Mouse (Mus musculus): Measurements from ENCODE around the gene Usp13.

Usp13 gene

DNA sequence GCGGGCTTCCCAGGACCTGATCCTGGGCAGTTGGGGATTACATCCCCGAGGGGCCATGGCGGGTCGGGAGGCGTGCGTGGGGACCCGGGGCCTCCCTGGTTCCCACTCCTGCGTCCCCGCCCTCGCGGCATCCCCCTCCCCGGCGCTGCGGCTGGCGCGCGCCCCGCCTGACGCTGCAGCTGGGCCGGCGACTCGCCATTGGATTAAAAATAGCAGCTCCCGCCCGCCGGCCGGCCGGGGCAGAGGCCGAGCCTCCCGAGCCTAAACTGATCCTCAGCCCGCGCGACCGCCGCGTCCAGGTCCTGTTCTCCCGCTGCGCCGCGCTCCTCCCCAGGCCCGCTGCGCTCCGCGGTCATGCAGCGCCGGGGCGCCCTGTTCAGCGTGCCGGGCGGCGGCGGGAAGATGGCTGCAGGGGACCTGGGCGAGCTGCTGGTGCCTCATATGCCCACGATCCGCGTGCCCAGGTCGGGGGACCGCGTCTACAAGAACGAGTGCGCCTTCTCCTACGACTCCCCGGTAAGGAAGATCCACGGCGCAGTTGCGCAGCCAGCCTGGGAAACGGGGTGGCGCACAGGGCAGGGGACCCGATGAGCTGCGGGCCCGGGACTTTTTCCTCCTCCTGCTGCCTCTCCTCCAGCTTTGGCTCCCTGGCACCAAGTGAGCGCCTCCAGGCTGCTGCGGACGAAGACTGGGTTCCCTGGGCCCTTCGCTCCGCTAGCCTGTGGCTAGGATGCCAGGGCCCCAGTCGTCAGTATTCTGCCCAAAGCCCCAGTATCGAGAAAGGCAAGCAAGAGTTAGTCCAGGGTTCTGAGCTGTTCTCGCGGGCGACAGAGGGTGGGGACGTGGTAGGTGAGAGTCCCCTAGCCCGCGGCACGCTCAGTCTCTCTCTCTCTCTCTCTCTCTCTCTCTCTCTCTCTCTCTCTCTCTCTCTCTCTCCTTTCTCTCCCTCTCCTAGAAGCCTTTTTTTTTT lies at the start of gene Usp13:
Gene Usp13 (plus strand): TSS at position 190 of the 970 bp plus-strand sequence.
- in situ Hi-C loops (cut with MboI, MseI), result no loop called here

DNA sequence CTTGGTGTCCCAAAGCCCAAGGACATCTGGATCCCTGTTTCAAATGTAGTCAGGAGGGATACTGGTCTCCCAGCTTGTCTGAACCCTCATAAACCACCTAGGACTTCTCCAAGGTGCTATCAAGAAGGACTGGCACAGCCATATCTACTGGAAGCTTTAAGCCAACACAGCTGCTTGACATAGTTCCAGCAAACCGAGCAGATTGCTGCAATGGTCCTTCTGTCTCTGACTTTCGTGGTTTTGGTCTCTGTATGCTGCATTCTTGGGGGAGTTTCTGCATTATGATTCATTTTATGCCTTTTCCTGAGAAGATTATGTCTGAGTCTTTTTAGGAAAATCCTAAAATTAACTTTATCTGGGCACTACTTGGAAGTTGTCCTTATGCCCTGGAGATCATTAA lies 46.6 kb upstream of the Usp13 start:
- in situ Hi-C loops (cut with MboI, MseI), result no loop called here

DNA sequence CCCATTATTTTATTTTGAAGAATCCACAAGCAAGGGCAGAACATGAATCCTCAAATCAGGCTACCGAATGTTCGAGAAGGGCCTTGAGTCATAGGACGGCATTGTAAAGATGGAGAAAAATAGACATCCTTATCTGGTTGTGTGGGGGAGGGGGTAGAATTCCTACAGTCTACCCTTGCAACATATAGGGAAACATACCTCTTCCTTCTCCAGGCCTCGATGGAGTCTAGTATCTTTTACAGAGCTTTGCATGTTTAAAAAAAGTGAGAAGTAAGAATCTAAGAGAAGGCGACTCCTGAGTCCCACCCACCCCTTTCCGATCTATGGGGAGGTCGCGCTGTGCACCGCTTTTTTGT lies 367 bp upstream of the Usp13 start:
- in situ Hi-C loops (cut with MboI, MseI), result no loop called here

DNA sequence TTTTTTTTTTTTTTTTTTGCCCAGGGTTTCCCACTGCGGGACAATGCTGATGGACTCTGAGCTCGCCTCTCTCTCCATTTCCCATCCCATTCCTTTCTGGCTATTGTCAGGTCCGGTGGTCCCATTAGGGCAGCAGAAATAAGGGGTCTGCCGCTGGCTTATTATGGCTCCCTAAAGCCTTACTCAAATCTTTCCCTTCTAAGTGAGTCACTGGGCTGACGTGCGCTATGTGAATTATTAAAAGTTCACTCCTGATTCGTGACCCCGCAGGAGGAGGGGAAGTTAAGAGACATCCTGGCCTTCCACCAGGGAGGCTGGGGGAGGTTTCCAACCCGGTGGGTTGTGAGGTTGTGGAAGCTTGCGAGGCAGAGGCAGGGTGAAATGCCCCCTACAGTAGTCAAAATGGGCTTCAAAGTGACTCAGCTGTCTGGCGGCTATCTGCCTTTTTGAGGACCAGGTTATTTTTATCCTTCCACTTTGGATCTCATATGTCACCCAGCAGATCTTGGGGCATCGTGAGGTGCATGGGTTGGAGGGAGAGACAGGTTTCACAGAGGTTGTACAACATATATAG lies 1.1 kb downstream of the Usp13 start:
- in situ Hi-C loops (cut with MboI, MseI), result no loop called here

DNA sequence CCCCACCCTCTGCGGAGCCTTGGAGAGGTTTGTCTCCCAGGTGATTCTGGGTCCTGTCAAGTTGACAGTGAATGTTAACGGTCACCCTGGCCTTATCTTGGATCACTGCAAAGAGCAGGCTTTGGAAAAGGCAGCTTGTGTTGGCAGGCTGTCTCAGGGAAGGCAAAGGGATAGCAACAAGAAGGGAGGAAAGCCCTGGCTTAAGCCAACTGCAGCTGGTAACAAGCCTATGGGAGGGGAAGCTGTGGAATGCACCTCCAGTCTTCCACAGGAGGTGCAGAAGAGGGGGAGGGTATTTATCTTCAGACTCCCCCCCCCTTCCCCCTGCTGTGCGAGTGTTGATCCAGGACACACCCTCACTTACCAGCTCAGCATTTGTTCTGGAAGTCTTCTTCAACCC lies 5.3 kb downstream of the Usp13 start:
- in situ Hi-C loops (cut with MboI, MseI), result no loop called here

DNA sequence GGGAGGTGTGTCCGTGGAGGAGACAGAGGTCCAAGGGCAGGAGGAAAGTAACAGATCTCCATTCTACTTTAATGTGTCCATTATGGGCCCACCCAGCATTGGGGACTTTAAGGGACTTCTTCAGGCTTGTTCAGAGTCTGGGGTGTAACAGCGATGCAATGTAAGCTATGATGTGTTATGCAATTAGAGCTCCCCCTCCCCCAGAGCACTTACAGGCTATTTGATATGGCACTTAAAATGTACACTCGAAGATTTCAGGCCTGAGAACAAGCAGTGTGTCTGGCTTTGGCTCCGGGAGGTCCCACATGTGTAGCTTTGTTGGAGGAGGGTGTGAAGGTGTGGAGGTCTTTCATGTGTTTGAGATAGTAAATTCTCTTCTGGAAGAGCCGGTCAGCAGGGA lies 7.6 kb downstream of the Usp13 start:
- in situ Hi-C loops (cut with MboI, MseI), result no loop called here

DNA sequence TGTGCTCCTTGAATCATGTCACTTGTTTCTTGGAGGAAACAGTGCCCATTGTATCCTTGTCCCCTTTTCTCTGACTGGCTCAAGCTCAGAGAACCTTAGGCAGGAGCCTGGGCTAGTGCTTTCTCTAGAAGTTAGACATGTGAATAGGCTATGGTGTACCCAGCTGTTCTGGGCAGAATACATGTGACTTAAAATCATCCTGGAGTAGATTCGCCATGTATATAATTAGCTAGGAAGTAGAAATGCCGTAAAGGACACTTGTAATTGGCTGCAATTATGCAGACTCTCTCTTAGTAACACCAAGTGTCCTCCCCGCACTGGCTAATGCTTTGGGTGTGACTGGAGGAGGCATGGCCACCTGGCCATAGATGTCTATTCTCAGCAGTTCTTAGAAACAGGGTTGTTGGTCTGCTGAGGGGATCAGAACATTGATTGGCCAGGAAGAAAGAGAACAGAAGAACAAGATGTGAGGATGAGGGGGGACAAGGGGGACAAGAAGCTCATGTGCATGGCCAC lies 8.7 kb downstream of the Usp13 start:
- in situ Hi-C loops (cut with MboI, MseI), result no loop called here

DNA sequence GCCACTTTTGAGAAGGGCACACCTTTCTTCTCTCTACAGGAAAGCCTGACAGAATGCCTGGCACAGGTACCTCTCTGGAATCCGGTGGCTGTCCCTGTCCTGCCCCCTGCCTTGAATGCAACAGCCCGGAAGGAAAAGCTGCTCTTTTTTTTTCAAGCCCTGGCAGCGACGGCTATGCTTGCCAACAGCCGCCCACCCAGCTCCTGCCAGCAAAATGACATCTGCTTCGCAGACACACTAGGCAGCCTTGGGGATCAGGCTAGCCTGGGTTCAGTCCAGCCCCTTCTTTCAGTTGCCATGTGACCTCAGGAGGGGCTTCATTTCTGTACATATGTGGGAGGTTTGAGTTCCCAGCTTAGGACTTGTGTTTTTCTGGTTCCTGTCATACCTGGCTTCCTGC lies 9.4 kb downstream of the Usp13 start:
- in situ Hi-C loops (cut with MboI, MseI), result no loop called here

DNA sequence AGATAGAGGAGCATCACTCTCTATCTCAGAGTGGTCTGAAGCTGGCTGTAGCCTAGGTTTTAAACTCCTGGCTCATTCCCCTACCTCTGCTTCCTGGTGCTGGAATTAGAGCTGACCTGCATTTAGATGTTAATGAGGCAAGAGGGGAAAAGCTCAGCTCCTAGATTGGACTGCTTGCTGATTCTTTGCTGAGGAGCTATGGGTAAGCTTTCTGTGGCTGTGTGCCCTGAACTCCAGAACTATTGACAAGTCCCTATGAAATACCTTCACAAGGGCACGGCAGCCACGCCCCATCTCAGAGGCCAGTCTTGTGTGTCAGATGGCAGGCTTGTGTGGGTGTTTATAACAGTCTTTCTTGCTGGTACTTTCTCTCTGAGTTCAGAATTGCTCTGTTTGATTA lies 16.5 kb downstream of the Usp13 start:
- in situ Hi-C loops (cut with MboI, MseI), result no loop called here

DNA sequence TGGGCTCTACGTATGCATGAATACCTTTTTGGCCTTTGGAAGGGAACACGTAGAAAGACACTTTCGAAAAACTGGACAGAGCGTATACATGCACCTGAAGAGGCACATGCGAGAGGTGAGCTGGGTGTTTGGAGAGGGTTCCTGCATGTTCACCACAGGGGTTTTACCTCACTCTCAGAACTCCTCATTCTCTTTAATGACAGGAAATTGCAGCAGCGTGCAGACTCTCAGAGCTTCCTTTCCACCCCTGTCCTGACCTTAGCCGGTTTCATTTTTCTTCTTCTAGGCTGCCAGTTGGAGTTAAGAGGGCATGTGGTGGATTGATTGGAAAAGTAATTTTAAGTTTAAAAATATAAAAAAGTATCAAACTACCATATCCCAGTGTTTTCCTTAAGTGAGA lies 20.5 kb downstream of the Usp13 start:
- in situ Hi-C loops (cut with MboI, MseI), result no loop called here

DNA sequence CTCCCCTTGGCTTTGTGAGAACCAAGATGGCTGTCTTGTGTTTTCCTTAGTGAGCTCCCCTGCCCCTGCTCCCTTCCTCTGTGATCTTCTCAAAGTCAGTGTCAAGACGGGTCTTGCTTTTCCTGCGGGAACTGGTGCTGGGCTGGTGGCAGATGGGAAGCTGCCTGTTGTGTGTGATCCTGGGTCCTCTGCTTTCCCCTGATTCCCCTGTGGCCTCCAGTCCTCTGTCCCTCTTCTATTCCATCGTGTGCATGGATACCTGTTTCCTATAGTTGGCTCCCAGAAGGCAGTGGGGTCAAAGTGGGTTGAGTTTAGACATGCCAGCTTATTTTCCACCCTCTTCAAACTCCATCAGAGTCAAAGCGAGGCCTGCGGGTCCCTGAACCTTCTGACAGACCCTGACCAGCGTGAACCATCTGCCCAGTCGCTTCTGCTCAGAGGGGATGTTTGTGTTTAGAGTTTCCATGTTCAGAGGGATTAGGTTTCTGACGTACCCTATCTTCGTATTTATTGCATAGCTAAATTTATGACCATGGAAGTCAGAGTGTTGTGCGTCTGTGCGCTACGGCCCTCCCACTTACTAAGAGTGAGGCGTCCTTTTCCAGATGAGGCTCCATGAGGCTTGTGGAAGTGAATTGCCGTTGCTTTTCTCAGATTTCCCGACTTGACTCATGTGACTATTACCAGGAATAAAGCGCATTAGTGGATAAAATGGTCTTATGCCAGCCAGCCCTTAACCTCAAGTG lies 39.2 kb downstream of the Usp13 start:
- in situ Hi-C loops (cut with MboI, MseI), result no loop called here

DNA sequence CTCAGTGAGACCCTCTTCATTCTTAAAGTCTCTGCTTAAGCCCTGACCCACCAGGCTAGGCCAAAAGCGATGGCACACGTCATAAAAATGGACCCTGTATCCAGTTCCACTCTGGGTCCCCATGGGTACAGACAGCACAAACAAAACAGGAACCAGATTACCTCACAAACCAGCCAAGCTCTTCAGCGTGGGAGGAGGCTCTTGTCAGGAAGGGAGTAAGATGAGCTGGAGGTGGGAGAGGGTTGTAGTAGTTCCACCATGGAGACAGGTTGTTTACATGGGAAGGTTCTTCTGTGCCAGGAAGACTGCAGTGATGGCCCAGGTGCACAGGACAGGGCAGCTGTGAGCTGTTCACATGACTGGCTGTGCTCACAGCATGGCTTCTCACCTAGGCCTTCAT lies 53.7 kb downstream of the Usp13 start:
- in situ Hi-C loops (cut with MboI, MseI), result no loop called here

DNA sequence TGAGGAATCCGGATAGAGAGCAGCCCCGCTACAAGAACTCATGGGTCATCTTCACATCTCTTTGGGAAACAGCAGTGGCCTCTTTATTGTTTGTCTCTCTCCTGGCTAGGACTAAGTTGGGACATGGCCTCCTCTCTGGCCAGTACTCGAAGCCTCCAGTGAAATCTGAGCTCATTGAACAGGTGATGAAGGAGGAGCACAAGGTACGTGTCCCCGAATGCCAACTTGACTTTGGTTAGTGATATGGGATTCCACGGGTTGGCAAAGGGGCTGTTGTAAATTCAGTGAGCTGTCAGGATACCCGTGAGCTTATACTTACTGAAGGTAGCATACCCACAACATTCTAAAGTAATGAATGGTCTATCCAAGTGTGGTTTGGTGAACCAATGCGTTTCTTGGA lies 69.0 kb downstream of the Usp13 start:
- in situ Hi-C loops (cut with MboI, MseI), result no loop called here

DNA sequence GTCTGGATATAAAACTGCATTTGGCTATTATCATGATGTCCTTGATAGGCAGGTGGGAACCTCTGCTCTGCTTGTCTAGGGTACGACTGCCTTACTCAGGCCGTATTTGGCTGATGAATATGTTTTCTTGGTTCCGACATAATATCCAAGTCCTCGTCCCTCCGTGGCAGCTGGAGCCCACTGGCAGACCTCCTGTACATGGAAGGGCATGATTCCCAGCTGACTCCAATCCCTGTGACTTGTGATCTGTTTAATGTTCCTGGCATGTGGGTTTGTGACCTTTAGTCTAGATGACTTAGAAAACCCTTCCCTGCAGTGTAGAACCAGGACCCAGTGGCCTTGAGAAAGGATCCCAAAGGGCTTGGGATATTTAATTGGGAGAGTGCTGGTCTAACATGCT lies 71.5 kb downstream of the Usp13 start:
- in situ Hi-C loops (cut with MboI, MseI), result no loop called here

DNA sequence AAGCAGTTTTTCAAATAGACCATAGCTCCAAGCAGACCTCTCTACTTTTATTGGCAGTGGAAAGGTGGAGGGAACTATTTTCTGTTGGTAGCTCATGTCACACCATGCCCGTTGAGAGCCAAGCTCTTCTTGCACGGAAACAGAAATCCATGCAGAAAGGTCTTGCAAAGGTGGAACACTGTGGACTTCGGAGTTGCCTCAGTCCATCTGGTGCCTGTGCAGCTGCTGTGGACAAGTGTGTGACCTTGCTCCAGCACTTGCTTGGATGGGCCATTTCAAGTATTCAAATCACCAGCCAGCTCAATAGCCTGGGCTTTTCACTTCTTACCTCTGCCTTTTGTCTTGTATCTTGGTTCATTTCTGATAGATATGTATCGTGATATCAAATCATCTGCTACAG lies 72.8 kb downstream of the Usp13 start:
- in situ Hi-C loops (cut with MboI, MseI), result no loop called here

DNA sequence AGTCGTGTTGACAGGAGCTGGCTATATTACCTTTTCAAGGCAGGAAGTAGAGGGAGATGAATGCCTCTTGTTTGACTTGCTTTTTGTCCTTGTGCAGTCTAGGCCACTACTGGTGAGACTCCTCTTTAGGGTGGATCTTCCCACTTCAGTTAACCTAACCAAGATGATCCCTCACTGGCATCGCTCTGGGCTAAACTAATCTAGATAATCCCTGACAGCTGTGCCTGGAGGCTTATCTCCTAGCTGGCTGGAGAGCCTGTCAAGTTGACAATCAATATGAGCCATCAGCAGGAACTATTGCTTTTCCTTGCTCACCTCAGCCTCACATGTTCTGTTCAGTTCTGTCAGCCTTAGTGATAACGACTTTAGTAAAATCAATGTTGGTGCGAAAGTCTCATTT lies 86.1 kb downstream of the Usp13 start:
- in situ Hi-C loops (cut with MboI, MseI), result no loop called here

DNA sequence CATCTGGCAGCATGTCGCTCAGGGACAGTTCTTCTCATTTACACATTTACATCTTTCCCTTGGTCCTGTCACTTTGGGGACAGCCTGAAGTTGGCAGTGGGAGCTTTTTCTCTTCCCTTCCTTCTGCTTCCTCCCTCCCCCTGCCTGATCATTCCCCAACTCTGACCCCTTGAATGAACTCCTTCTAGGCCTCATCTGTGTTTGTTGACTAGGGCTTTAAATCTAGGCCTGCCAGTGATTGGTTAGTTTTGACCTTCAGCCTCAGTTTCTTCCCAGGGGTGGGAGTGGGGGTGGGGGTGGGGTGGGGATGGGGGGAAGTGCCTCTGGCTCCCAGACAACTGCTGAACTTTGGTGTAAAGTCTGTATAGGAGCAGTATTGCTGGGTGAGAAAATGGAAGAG lies 87.3 kb downstream of the Usp13 start:
- in situ Hi-C loops (cut with MboI, MseI), result no loop called here

DNA sequence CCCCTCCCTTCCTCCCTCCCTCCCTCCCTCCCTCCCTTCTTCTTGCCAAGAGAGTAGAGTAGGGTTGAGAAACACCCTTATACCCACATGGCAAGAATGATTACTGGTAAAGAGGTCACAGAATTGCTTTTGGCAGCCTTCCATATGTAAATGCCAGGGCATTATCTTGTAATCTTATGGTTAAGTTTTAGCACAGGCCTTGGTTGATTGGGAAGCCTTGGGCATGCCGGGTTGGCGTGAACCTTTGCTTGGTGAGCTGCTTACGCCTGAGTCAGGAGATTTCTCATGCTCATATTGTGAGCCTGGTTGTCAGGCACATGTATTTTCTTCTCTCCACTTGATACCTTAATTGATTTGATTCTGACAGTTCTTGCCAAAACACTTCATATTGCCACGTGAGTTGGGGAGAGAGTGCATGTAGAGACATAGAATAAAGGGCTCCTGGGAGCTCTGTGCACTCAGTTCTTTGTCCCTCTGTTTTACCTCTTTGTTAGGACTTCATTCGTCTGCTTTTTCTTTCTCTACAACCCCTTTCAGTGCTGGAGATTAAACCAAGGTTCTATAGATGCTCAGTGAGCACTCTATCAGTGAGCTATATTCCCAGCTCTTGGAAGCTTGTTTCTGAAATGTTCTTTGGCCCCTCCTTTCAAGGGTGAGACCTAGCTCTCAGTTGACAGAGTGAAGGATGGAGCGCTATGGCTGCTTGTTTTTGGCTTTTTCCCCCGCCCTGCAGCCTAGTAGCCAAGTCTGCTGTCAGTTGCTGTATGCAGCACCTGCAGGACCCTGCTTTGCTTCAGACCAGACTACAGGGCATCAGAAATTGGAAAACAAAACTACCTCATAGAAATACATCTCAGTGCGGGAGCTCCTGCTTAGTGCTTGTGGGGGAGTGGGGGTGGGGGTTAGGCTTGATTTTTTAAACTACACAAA lies 88.8 kb downstream of the Usp13 start:
- in situ Hi-C loops (cut with MboI, MseI), result no loop called here

DNA sequence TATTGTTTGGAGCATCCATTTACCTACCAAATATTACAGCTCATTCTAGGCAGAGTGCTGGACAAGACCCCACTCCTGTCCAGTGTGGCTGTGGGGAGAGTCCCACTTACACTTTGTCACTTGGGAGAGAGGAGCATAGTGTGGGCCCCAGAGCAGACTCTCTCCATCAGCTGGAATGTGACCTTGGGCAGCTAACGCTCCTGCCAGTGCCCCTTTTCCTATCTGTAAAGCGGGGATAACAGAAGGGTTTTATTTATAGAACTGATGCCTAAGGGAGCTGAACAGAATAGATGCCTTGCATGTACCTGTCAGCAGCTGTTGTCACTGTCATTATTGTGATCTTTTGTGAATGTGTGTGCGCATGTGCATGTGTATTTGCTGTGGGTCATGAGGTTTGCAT lies 91.1 kb downstream of the Usp13 start:
- in situ Hi-C loops (cut with MboI, MseI), result no loop called here

DNA sequence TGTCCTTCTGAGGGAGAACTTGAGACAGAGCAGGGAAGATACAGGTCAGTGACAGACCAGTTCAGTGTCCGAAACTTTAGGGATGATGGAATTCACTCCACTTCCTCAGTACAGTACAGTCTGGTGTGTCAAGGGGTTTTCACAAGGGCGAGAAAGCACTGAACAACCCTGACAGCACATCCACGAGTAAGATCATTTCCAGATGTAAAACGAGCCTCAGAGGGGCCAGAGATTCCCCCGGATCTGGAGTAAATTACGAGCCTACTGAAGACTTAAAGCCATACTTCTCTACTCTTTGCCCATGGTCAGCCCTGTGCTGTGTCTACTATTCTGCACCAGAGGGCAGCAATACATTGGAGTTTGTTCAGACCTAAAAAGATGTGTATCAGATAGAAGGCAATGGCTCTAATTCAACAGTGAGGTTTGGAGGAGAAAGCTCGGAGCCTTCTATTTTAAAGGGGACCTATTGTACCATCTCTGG lies 92.8 kb downstream of the Usp13 start:
- in situ Hi-C loops (cut with MboI, MseI), result no loop called here

DNA sequence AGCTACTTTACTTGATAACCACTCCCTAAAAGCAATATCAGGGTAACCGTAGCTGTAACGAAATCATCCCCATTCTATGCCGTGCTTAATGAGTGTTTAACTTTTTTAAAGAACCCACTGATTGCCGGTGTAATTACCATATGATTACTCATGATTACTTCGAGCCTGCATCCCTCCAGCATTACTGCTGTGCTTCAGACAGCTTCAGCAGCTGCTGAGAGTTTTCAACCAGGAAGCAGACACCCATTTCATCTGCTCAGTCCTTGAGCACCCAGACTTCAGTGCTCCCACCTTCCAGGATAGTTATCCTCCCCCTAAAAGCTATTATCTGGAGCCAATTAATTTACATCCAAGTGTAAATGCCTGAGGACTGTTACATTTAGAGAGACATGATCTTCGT lies 106.8 kb downstream of the Usp13 start:
- in situ Hi-C loops (cut with MboI, MseI), result loop anchor here in 1 of 2 experiments (5.0 kb wide), 1 partner anchor 82 kb away; no protein-coding TSS in a partner anchor
